Mouse (Mus musculus): ENCODE measurements around the gene Parvb. TPM values are rescaled to one million over a fixed set of nuclear protein-coding genes. Genes with fewer than 3 reads are reported as not detected.

Parvb gene
- total and polyA plus RNA-seq, 3 experiments: 4.8 to 58.0 TPM; not detected in 1

DNA sequence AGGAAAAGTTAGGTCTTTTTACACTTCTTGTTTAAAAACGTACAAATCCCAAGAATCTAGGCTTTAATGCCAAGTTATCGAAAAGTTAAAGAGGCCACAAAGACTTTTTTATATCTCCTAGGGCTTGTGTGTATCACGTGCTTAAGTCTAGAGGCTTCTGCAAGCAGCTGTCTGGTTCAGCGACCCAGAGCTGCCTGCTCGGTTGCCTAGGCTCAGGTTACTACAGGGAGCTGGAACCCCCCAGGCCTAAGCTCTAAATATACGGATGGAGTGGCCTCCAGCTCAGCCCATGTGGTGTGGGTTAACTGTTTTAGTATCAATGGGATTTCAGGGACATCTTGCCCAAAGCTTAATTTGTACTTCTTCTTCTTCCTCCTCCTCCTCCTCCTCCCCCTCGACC lies 9.7 kb downstream of the Parvb start:
- Histone ChIP-seq H3K79me2 (ENCODE audit: control insufficient read depth, insufficient read depth, low read length, poor library complexity) (peaks cover 7% of the 10 kb centered on the region; the same call in 1 of the 2 replicates), H3K36me3 (ENCODE audit: control insufficient read depth in 1 of 2, insufficient read depth in 2 of 2, low read length in 2 of 2) (no peaks in the 10 kb centered on the region; a peak in 2 of 4 replicates), H3K9me3 (replicated peaks; ENCODE audit: insufficient read depth, low read length) (no peaks in the 10 kb centered on the region), H3K4me3 (ENCODE audit: control insufficient read depth in 1 of 2, insufficient read depth in 1 of 2, low read depth in 2 of 2, low read length in 2 of 2) (no peak overlapping the region), H3K9ac (ENCODE audit: control insufficient read depth, low read depth, low read length, poor library complexity, severe bottlenecking) (no peak overlapping the region), H3K27ac (ENCODE audit: control insufficient read depth, low read depth, low read length) (no peak overlapping the region), H3K27me3 (ENCODE audit: control insufficient read depth in 1 of 2, insufficient read depth in 2 of 2, low read length in 2 of 2) (no peaks in the 10 kb centered on the region), H3K4me1 (ENCODE audit: control insufficient read depth in 1 of 2, insufficient read depth in 2 of 2, low read length in 2 of 2) (no peaks in the 10 kb centered on the region)
- no peak for DNase-seq (ENCODE audit: low read depth, low spot score)
- TF ChIP-seq MAX (IDR thresholded peaks at IDR 0.05; ENCODE audit: low read length) (no peak), CHD1 (IDR thresholded peaks at IDR 0.05; ENCODE audit: low read depth, low read length) (no peak), NELFE (IDR thresholded peaks at IDR 0.05; ENCODE audit: low read depth, low read length) (no peak), CTCF (IDR thresholded peaks at IDR 0.05 in 2 of 3, conservative IDR thresholded peaks at IDR 0.05 in 1 of 3; ENCODE audit: control insufficient read depth in 1 of 3, insufficient read depth in 1 of 3, low read depth in 2 of 3, low read length in 3 of 3, poor library complexity in 1 of 3, severe bottlenecking in 1 of 3) (no peak), EP300 (IDR thresholded peaks at IDR 0.05; ENCODE audit: low read depth in 1 of 2, low read length in 2 of 2) (no peak)

GRCm38 (mm10) chr15:84245104-84245503 lies 13.3 kb downstream of the Parvb start:
- H3K4me3 ChIP-seq (ENCODE audit: control insufficient read depth in 1 of 2, insufficient read depth in 1 of 2, low read depth in 2 of 2, low read length in 2 of 2): no peak overlapping the region
- H3K79me2 ChIP-seq (ENCODE audit: control insufficient read depth, insufficient read depth, low read length, poor library complexity): peaks cover 7% of the 10 kb centered on the region; the same call in 1 of the 2 replicates
- DNase-seq (ENCODE audit: low read depth, low spot score): no peak
- H3K9me3 ChIP-seq (replicated peaks; ENCODE audit: insufficient read depth, low read length): no peaks in the 10 kb centered on the region
- H3K9ac ChIP-seq (ENCODE audit: control insufficient read depth, low read depth, low read length, poor library complexity, severe bottlenecking): no peak overlapping the region
- no peaks in the 10 kb centered on the region; a peak in 2 of 4 replicates for H3K36me3 ChIP-seq (ENCODE audit: control insufficient read depth in 1 of 2, insufficient read depth in 2 of 2, low read length in 2 of 2)
- H3K4me1 ChIP-seq (ENCODE audit: control insufficient read depth in 1 of 2, insufficient read depth in 2 of 2, low read length in 2 of 2): no peaks in the 10 kb centered on the region
- no peaks in the 10 kb centered on the region for H3K27me3 ChIP-seq (ENCODE audit: control insufficient read depth in 1 of 2, insufficient read depth in 2 of 2, low read length in 2 of 2)
- no peak for TF ChIP-seq SMC3 (IDR thresholded peaks at IDR 0.05; ENCODE audit: low read depth, low read length)
- no peak for TF ChIP-seq POLR2AphosphoS2 (IDR thresholded peaks at IDR 0.05; ENCODE audit: low read length)
- no peak for TF ChIP-seq MYC (IDR thresholded peaks at IDR 0.05; ENCODE audit: low read depth, low read length)
- no peak for TF ChIP-seq HCFC1 (IDR thresholded peaks at IDR 0.05; ENCODE audit: low read depth, low read length)
- TF ChIP-seq NELFE (IDR thresholded peaks at IDR 0.05; ENCODE audit: low read depth, low read length): no peak
- no peak for TF ChIP-seq POLR2AphosphoS5 (IDR thresholded peaks at IDR 0.05; ENCODE audit: borderline replicate concordance, low read depth, low read length)
- TF ChIP-seq CHD2 (IDR thresholded peaks at IDR 0.05; ENCODE audit: low read length): no peak
- no peak for TF ChIP-seq ETS1 (IDR thresholded peaks at IDR 0.05; ENCODE audit: low read depth, low read length)
- no peak for TF ChIP-seq MAX (IDR thresholded peaks at IDR 0.05; ENCODE audit: low read length)
- no peak overlapping the region for H3K27ac ChIP-seq (ENCODE audit: control insufficient read depth, low read depth, low read length)

DNA sequence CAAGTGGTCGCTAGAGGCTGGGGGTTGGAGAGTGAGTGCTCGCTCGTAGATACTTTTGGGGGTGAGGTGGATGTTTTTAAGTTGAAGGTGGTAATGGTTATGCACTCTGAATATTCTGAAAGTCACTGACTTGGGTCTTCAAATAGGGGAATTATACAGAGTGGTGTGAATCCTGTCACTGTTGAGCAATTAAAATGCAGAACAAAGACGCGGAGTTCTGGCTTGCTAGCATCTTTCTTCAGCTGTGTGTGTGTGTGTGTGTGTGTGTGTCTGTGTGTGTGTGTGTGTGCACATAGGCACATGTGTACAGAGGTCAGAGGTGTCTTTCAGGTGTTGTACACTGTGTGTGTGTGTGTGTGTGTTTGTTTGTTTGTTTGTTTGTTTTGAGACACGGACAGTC lies 14.4 kb downstream of the Parvb start:
- Histone ChIP-seq H3K4me1 (ENCODE audit: control insufficient read depth in 1 of 2, insufficient read depth in 2 of 2, low read length in 2 of 2) (no peaks in the 10 kb centered on the region), H3K27ac (ENCODE audit: control insufficient read depth, low read depth, low read length) (no peak overlapping the region), H3K27me3 (ENCODE audit: control insufficient read depth in 1 of 2, insufficient read depth in 2 of 2, low read length in 2 of 2) (no peaks in the 10 kb centered on the region), H3K9ac (ENCODE audit: control insufficient read depth, low read depth, low read length, poor library complexity, severe bottlenecking) (no peak overlapping the region), H3K4me3 (ENCODE audit: control insufficient read depth in 1 of 2, insufficient read depth in 1 of 2, low read depth in 2 of 2, low read length in 2 of 2) (no peak overlapping the region), H3K36me3 (ENCODE audit: control insufficient read depth in 1 of 2, insufficient read depth in 2 of 2, low read length in 2 of 2) (no peaks in the 10 kb centered on the region; a peak in 2 of 4 replicates), H3K9me3 (replicated peaks; ENCODE audit: insufficient read depth, low read length) (no peaks in the 10 kb centered on the region), H3K79me2 (ENCODE audit: control insufficient read depth, insufficient read depth, low read length, poor library complexity) (peaks cover 4% of the 10 kb centered on the region; the same call in 1 of the 2 replicates)
- DNase-seq (ENCODE audit: low read depth, low spot score): no peak
- no peak for TF ChIP-seq MAX (IDR thresholded peaks at IDR 0.05; ENCODE audit: low read length)
- no peak for TF ChIP-seq RCOR1 (IDR thresholded peaks at IDR 0.05; ENCODE audit: low read depth, low read length)
- TF ChIP-seq KAT2A (conservative IDR thresholded peaks at IDR 0.05; ENCODE audit: low read depth, low read length): no peak
- TF ChIP-seq ZKSCAN1 (IDR thresholded peaks at IDR 0.05; ENCODE audit: low read depth, low read length): no peak
- no peak for TF ChIP-seq EP300 (IDR thresholded peaks at IDR 0.05; ENCODE audit: low read depth in 1 of 2, low read length in 2 of 2)
- TF ChIP-seq MYB (IDR thresholded peaks at IDR 0.05; ENCODE audit: low read depth, low read length): no peak
- TF ChIP-seq POLR2A (IDR thresholded peaks at IDR 0.05; ENCODE audit: control insufficient read depth in 1 of 2, insufficient read depth in 1 of 2, low read depth in 1 of 2, low read length in 2 of 2, poor library complexity in 1 of 2): no peak
- no peak for TF ChIP-seq JUND (IDR thresholded peaks at IDR 0.05; ENCODE audit: low read depth, low read length)
- TF ChIP-seq MEF2A (IDR thresholded peaks at IDR 0.05; ENCODE audit: extremely low read depth, insufficient replicate concordance, low read depth, low read length, poor library complexity, severe bottlenecking): no peak
- no peak for TF ChIP-seq MYC (IDR thresholded peaks at IDR 0.05; ENCODE audit: low read depth, low read length)
- TF ChIP-seq ELF1 (IDR thresholded peaks at IDR 0.05; ENCODE audit: low read depth, low read length): no peak
- TF ChIP-seq USF1 (IDR thresholded peaks at IDR 0.05; ENCODE audit: low read depth, low read length): no peak
- TF ChIP-seq TCF12 (IDR thresholded peaks at IDR 0.05; ENCODE audit: low read depth, low read length): no peak
- no peak for TF ChIP-seq MAZ (IDR thresholded peaks at IDR 0.05; ENCODE audit: low read depth, low read length)

All from MEL (cell line).